9 mouse cellular contexts compared by ENCODE assay signal in genomic region chr3:107273820-107274219, GRCm38 (mm10). TPM values are rescaled to one million over a fixed set of nuclear protein-coding genes. Genes with fewer than 3 reads are reported as not detected.
DNase-seq lines count a peak whose midpoint lies in the region; ATAC-seq and TF ChIP-seq lines count a peak whose summit lies in the region.
"Had no signal": no experiment of that assay in that cellular context is flagged by ENCODE, and none has a peak within 500 bp of the region (broad histone marks: within the 10 kb centered on the region; RNA-seq: fewer than 3 reads in every experiment).

No protein-coding gene starts in this region.

- no peak overlapping the region for H3K9ac ChIP-seq in forebrain, postnatal 0 days
- H3K9ac ChIP-seq in hindbrain, embryonic 13.5 days: no peak overlapping the region
- H3K9ac ChIP-seq: limb, embryonic 15.5 days had no signal

- no peaks in the 10 kb centered on the region for H3K36me3 ChIP-seq in forebrain, postnatal 0 days (ENCODE audit: insufficient read depth)
- no peaks in the 10 kb centered on the region for H3K36me3 ChIP-seq in hindbrain, embryonic 13.5 days
- H3K36me3 ChIP-seq: limb, embryonic 15.5 days had no signal

- TF ChIP-seq CTCF in forebrain, postnatal 0 days (IDR thresholded peaks at IDR 0.05; ENCODE audit: low read depth): peak; percentile 95

- WGBS in forebrain, postnatal 0 days: 12% methylated on average over 3 of the region's 3 CpGs
- WGBS in hindbrain, embryonic 13.5 days: 14% methylated on average over 3 of the region's 3 CpGs

- H3K27me3 ChIP-seq in forebrain, postnatal 0 days (ENCODE audit: insufficient read depth, low read length): no peaks in the 10 kb centered on the region; the same call in 1 of the 2 replicates
- H3K27me3 ChIP-seq in hindbrain, embryonic 13.5 days: 0 out of 2 replicates have a peak, but pooled peaks cover 6% of the 10 kb centered on the region
- H3K27me3 ChIP-seq: limb, embryonic 15.5 days had no signal

- no peaks in the 10 kb centered on the region for H3K9me3 ChIP-seq in forebrain, postnatal 0 days (ENCODE audit: low read length)
- no peaks in the 10 kb centered on the region for H3K9me3 ChIP-seq in hindbrain, embryonic 13.5 days
- H3K9me3 ChIP-seq: limb, embryonic 15.5 days had no signal

- peak; percentile 87 for ATAC-seq in forebrain, postnatal 0 days
- ATAC-seq in hindbrain, embryonic 13.5 days (ENCODE audit: low FRiP score): peak; percentile 72

- no peak overlapping the region for H3K4me2 ChIP-seq in forebrain, postnatal 0 days (ENCODE audit: low read depth)
- H3K4me2 ChIP-seq in hindbrain, embryonic 13.5 days: no peak overlapping the region
- H3K4me2 ChIP-seq: limb, embryonic 15.5 days had no signal

- no peak overlapping the region for H3K27ac ChIP-seq in forebrain, postnatal 0 days (ENCODE audit: low read depth, low read length)
- H3K27ac ChIP-seq in hindbrain, embryonic 13.5 days: no peak overlapping the region
- H3K27ac ChIP-seq: limb, embryonic 15.5 days had no signal

- DNase-seq in MN1 (ENCODE audit: low spot score): peak; percentile 66
- peak; percentile 37 for DNase-seq in cerebellum, adult 11-12 months
- DNase-seq in forebrain, postnatal 0 days: peak; percentile 84
- DNase-seq in layer of hippocampus, postnatal 36 days: peak; percentile 64 to 65
- peak; percentile 76 for DNase-seq in lung, postnatal 36 days
- peak; percentile 51 for DNase-seq in retina, postnatal 7 days (ENCODE audit: low read depth, low spot score)
- peak; percentile 65 for DNase-seq in thymus, postnatal 4 days

- H3K4me3 ChIP-seq in forebrain, postnatal 0 days (ENCODE audit: low read depth, low read length): no peak overlapping the region
- no peak overlapping the region for H3K4me3 ChIP-seq in hindbrain, embryonic 13.5 days
- H3K4me3 ChIP-seq: limb, embryonic 15.5 days had no signal

- H3K4me1 ChIP-seq in forebrain, postnatal 0 days (ENCODE audit: insufficient read depth): no peaks in the 10 kb centered on the region; the same call in 1 of the 2 replicates
- peaks cover 6% of the 10 kb centered on the region; the same call in 1 of the 2 replicates for H3K4me1 ChIP-seq in hindbrain, embryonic 13.5 days (replicated peaks)
- H3K4me1 ChIP-seq: limb, embryonic 15.5 days had no signal

RNA-seq across cellular contexts. Expression of gene Lamtor5, which starts 4.8 kb away (rescaled TPM):
- 76.1 and 77.0 TPM in 2 replicates for total RNA-seq in forebrain, postnatal 0 days (2014; rRNA removed)
- 188 and 228 TPM in 2 replicates for polyA plus RNA-seq in forebrain, postnatal 0 days (2015; fragmentation: Nextera tagmentation; extraction: Ambion mirVana)
- polyA plus RNA-seq in hindbrain, embryonic 13.5 days (2015; fragmentation: Nextera tagmentation; extraction: Ambion mirVana): 200 TPM in 2 replicates
- total RNA-seq in layer of hippocampus, postnatal 36 days (2021): 10 to 100 TPM; 64.0 to 79.4 TPM

RNA-seq across cellular contexts. Expression of gene Slc16a4, which starts 17.2 kb away (rescaled TPM):
- total RNA-seq in forebrain, postnatal 0 days (2014; rRNA removed): 1.1 and 2.3 TPM in 2 replicates
- polyA plus RNA-seq in forebrain, postnatal 0 days (2015; fragmentation: Nextera tagmentation; extraction: Ambion mirVana): 2.1 and 2.3 TPM in 2 replicates
- polyA plus RNA-seq in hindbrain, embryonic 13.5 days (2015; fragmentation: Nextera tagmentation; extraction: Ambion mirVana): 2.3 and 2.5 TPM in 2 replicates
- total RNA-seq in layer of hippocampus, postnatal 36 days (2021): 1 to 10 TPM in 1 of 2 experiments, under 1 TPM in 1; 0.86 to 1.1 TPM

RNA-seq across cellular contexts. Expression of gene Prok1, which starts 34.3 kb away (rescaled TPM):
- 0.69 TPM in 1 of 2 replicates, not detected in the other for total RNA-seq in forebrain, postnatal 0 days (2014; rRNA removed)
- 0.15 TPM in 1 of 2 replicates, not detected in the other for polyA plus RNA-seq in forebrain, postnatal 0 days (2015; fragmentation: Nextera tagmentation; extraction: Ambion mirVana)
- 0.10 and 0.32 TPM in 2 replicates for polyA plus RNA-seq in hindbrain, embryonic 13.5 days (2015; fragmentation: Nextera tagmentation; extraction: Ambion mirVana)
- total RNA-seq in layer of hippocampus, postnatal 36 days (2021): not detected

RNA-seq across cellular contexts. Expression of gene A630076J17Rik, which starts 43.4 kb away (rescaled TPM):
- not detected in 2 replicates for total RNA-seq in forebrain, postnatal 0 days (2014; rRNA removed)
- polyA plus RNA-seq in forebrain, postnatal 0 days (2015; fragmentation: Nextera tagmentation; extraction: Ambion mirVana): not detected in 2 replicates
- polyA plus RNA-seq in hindbrain, embryonic 13.5 days (2015; fragmentation: Nextera tagmentation; extraction: Ambion mirVana): not detected in 2 replicates
- total RNA-seq in layer of hippocampus, postnatal 36 days (2021): not detected
- polyA plus RNA-seq: limb, embryonic 15.5 days had no signal

RNA-seq across cellular contexts. Expression of gene Cym, which starts 52.3 kb away (rescaled TPM):
- total RNA-seq in forebrain, postnatal 0 days (2014; rRNA removed): not detected in 2 replicates
- not detected in 2 replicates for polyA plus RNA-seq in forebrain, postnatal 0 days (2015; fragmentation: Nextera tagmentation; extraction: Ambion mirVana)
- 0.13 and 6.0 TPM in 2 replicates for polyA plus RNA-seq in hindbrain, embryonic 13.5 days (2015; fragmentation: Nextera tagmentation; extraction: Ambion mirVana)
- total RNA-seq in layer of hippocampus, postnatal 36 days (2021): under 1 TPM in 1 of 2 experiments, not detected in 1; 0.30 TPM
